Mouse (Mus musculus): ENCODE data around the gene Kdm1a. TPM values are rescaled to one million over a fixed set of nuclear protein-coding genes. Genes with fewer than 3 reads are reported as not detected.

Gene Kdm1a
- total RNA-seq, 1 experiment: 124 TPM

DNA sequence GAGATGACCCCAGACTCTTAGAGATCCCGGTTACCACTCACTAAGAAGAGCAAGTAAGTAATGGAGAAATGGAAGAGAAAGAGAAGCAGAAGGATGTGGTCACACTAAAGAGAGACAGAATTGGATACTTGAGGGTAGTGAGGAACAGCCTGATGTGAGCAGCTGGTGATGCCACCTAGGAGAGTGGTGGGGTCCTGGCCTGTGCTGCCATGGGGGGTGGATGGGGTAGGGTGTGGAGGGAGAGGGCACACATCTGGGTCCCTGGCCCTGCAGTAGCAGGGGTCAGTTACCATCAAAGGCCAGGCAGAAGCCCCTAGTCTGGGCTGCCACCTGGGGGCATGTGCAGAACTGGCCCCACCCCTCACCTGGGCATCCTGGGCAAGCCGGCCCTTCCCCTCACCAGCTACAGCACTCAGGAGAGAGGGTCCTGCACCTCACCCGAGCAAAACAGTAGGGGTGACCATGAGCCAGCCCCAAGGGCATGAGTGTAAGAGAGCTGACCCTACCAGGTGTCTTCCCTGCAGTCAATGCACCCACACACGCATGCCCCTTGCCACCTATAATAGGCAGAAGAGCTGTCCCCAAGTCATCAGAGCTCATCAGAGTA lies 15.2 kb downstream of the Kdm1a start:
- in situ Hi-C loops (cut with MboI; ENCODE audit: low sequenced_read_pairs in 2 of 2, unreplicated experiment in 2 of 2): no loop called here
- no peak for TF ChIP-seq ZNF384 (IDR thresholded peaks at IDR 0.05; ENCODE audit: low read depth, low read length)
- no peak for TF ChIP-seq MAFK (IDR thresholded peaks at IDR 0.05; ENCODE audit: insufficient read depth, low read depth, low read length)
- TF ChIP-seq CHD2 (IDR thresholded peaks at IDR 0.05; ENCODE audit: low read depth, low read length): no peak
- no peak for TF ChIP-seq ZC3H11A (IDR thresholded peaks at IDR 0.05; ENCODE audit: borderline replicate concordance, low read depth, low read length)
- no peak for TF ChIP-seq HCFC1 (IDR thresholded peaks at IDR 0.05; ENCODE audit: borderline replicate concordance, insufficient read depth, low read length)
- no peak for DNase-seq (ENCODE audit: low read depth, low spot score)
- Histone ChIP-seq H3K9ac (ENCODE audit: insufficient read depth, low read depth, low read length, poor library complexity, severe bottlenecking) (no peak overlapping the region), H3K9me3 (ENCODE audit: control insufficient read depth, insufficient read depth, low read depth, low read length) (no peaks in the 10 kb centered on the region), H3K4me3 (ENCODE audit: insufficient read depth in 1 of 2, low read depth in 1 of 2, low read length in 2 of 2, poor library complexity in 1 of 2, severe bottlenecking in 1 of 2) (no peak overlapping the region), H3K27ac (ENCODE audit: insufficient read depth, low read depth, low read length, poor library complexity, severe bottlenecking) (no peak overlapping the region), H3K4me1 (ENCODE audit: control insufficient read depth in 2 of 2, insufficient read depth in 2 of 2, low read length in 2 of 2, poor library complexity in 1 of 2) (peaks cover 11 to 23% of the 10 kb centered on the region in 2 experiments; a peak in 3 of 4 replicates), H3K36me3 (ENCODE audit: control insufficient read depth, insufficient read depth, low read length, poor library complexity, severe bottlenecking) (peaks cover 5% of the 10 kb centered on the region)

DNA sequence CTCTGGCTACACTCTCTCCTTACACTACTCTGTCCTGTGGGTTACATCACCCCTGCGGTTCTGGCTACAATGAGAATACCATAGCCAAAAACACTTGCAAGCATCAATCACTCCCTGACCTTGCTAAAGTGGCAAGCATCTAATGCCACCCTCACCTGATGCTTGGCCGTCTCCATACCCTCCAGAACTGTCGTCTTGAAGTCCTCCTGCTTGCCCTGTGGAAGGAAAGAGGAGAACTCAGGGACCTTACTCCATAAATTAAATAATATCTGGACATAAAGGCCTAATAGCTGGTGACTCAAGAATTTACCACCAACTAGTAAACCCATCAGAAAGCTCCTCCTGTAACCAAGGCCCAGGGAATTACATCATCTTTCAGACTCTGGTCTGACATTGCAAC lies 20.6 kb downstream of the Kdm1a start:
- H3K9ac ChIP-seq (ENCODE audit: insufficient read depth, low read depth, low read length, poor library complexity, severe bottlenecking): no peak overlapping the region
- no peaks in the 10 kb centered on the region for H3K9me3 ChIP-seq (ENCODE audit: control insufficient read depth, insufficient read depth, low read depth, low read length)
- peaks cover 2% of the 10 kb centered on the region; the same call in 1 of the 2 replicates for H3K36me3 ChIP-seq (ENCODE audit: control insufficient read depth, insufficient read depth, low read length, poor library complexity, severe bottlenecking)
- H3K27ac ChIP-seq (ENCODE audit: insufficient read depth, low read depth, low read length, poor library complexity, severe bottlenecking): no peak overlapping the region
- no peak overlapping the region for H3K4me3 ChIP-seq (ENCODE audit: insufficient read depth in 1 of 2, low read depth in 1 of 2, low read length in 2 of 2, poor library complexity in 1 of 2, severe bottlenecking in 1 of 2)
- H3K4me1 ChIP-seq (ENCODE audit: control insufficient read depth in 2 of 2, insufficient read depth in 2 of 2, low read length in 2 of 2, poor library complexity in 1 of 2): peaks cover 4 to 8% of the 10 kb centered on the region in 2 experiments; a peak in 2 of 4 replicates
- DNase-seq (ENCODE audit: low read depth, low spot score): no peak
- no peak for TF ChIP-seq ZNF384 (IDR thresholded peaks at IDR 0.05; ENCODE audit: low read depth, low read length)
- TF ChIP-seq ZC3H11A (IDR thresholded peaks at IDR 0.05; ENCODE audit: borderline replicate concordance, low read depth, low read length): no peak
- TF ChIP-seq MAFK (IDR thresholded peaks at IDR 0.05; ENCODE audit: insufficient read depth, low read depth, low read length): no peak
- no peak for TF ChIP-seq CHD2 (IDR thresholded peaks at IDR 0.05; ENCODE audit: low read depth, low read length)
- no peak for TF ChIP-seq HCFC1 (IDR thresholded peaks at IDR 0.05; ENCODE audit: borderline replicate concordance, insufficient read depth, low read length)
- in situ Hi-C loops (cut with MboI; ENCODE audit: low sequenced_read_pairs in 2 of 2, unreplicated experiment in 2 of 2): no loop called here

DNA sequence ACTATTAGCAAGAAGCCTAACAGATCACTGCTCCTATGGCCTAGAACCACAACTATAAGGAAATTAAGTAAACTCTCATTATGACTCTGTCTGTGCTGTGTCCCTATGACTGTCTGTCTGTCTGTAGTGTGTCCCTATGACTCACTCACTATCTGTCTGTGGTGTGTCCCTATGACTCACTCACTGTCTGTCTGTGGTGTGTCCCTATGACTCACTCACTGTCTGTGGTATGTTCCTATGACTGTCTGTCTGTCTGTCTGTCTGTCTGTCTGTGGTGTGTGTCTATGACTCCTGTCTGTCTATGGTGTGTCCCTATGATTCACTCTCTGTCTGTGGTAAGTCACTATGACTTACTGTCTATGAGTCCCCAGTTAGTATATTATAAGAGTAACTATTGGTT lies 32.5 kb downstream of the Kdm1a start:
- TF ChIP-seq CHD2 (IDR thresholded peaks at IDR 0.05; ENCODE audit: low read depth, low read length) (no peak), ZC3H11A (IDR thresholded peaks at IDR 0.05; ENCODE audit: borderline replicate concordance, low read depth, low read length) (no peak), HCFC1 (IDR thresholded peaks at IDR 0.05; ENCODE audit: borderline replicate concordance, insufficient read depth, low read length) (no peak), ZNF384 (IDR thresholded peaks at IDR 0.05; ENCODE audit: low read depth, low read length) (no peak), MAFK (IDR thresholded peaks at IDR 0.05; ENCODE audit: insufficient read depth, low read depth, low read length) (no peak)
- no peak for DNase-seq (ENCODE audit: low read depth, low spot score)
- peaks cover 21% of the 10 kb centered on the region for H3K36me3 ChIP-seq (ENCODE audit: control insufficient read depth, insufficient read depth, low read length, poor library complexity, severe bottlenecking)
- in situ Hi-C loops (cut with MboI; ENCODE audit: low sequenced_read_pairs in 2 of 2, unreplicated experiment in 2 of 2): no loop called here
- H3K4me1 ChIP-seq (ENCODE audit: control insufficient read depth in 2 of 2, insufficient read depth in 2 of 2, low read length in 2 of 2, poor library complexity in 1 of 2): peaks cover 0 to 6% of the 10 kb centered on the region in 2 experiments; a peak in 3 of 4 replicates
- H3K27ac ChIP-seq (ENCODE audit: insufficient read depth, low read depth, low read length, poor library complexity, severe bottlenecking): no peak overlapping the region
- no peak overlapping the region for H3K4me3 ChIP-seq (ENCODE audit: insufficient read depth in 1 of 2, low read depth in 1 of 2, low read length in 2 of 2, poor library complexity in 1 of 2, severe bottlenecking in 1 of 2)
- H3K9me3 ChIP-seq (ENCODE audit: control insufficient read depth, insufficient read depth, low read depth, low read length): no peaks in the 10 kb centered on the region
- H3K9ac ChIP-seq (ENCODE audit: insufficient read depth, low read depth, low read length, poor library complexity, severe bottlenecking): no peak overlapping the region

DNA sequence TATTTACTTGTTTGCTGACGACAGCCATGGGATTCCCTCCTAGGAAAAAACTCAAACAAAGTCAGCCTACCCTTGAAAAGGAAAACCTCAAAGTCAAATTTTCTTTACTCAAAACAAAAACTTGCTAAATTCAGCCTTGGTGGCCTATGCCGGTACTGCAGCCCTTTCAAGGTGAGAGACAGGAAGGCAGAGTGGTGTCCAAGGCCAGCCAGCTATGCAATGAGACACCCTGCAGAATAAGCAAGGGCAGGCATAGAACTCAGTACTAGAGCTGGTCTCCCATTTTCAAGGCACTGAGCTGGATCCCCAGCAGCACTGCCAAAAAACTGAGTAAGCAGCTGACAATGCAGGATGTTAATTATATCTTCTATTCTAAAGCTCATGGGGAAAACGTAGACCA lies 33.9 kb downstream of the Kdm1a start:
- H3K4me1 ChIP-seq (ENCODE audit: control insufficient read depth in 2 of 2, insufficient read depth in 2 of 2, low read length in 2 of 2, poor library complexity in 1 of 2): peaks cover 2 to 6% of the 10 kb centered on the region in 2 experiments; a peak in 3 of 4 replicates
- H3K4me3 ChIP-seq (ENCODE audit: insufficient read depth in 1 of 2, low read depth in 1 of 2, low read length in 2 of 2, poor library complexity in 1 of 2, severe bottlenecking in 1 of 2): no peak overlapping the region
- H3K9me3 ChIP-seq (ENCODE audit: control insufficient read depth, insufficient read depth, low read depth, low read length): no peaks in the 10 kb centered on the region
- no peak for TF ChIP-seq ZC3H11A (IDR thresholded peaks at IDR 0.05; ENCODE audit: borderline replicate concordance, low read depth, low read length)
- no peak for TF ChIP-seq CHD2 (IDR thresholded peaks at IDR 0.05; ENCODE audit: low read depth, low read length)
- no peak for TF ChIP-seq MAFK (IDR thresholded peaks at IDR 0.05; ENCODE audit: insufficient read depth, low read depth, low read length)
- no peak for TF ChIP-seq ZNF384 (IDR thresholded peaks at IDR 0.05; ENCODE audit: low read depth, low read length)
- TF ChIP-seq HCFC1 (IDR thresholded peaks at IDR 0.05; ENCODE audit: borderline replicate concordance, insufficient read depth, low read length): no peak
- peak; percentile 19 for DNase-seq (ENCODE audit: low read depth, low spot score)
- no peak overlapping the region for H3K9ac ChIP-seq (ENCODE audit: insufficient read depth, low read depth, low read length, poor library complexity, severe bottlenecking)
- H3K27ac ChIP-seq (ENCODE audit: insufficient read depth, low read depth, low read length, poor library complexity, severe bottlenecking): no peak overlapping the region
- in situ Hi-C loops (cut with MboI; ENCODE audit: low sequenced_read_pairs in 2 of 2, unreplicated experiment in 2 of 2): no loop called here
- H3K36me3 ChIP-seq (ENCODE audit: control insufficient read depth, insufficient read depth, low read length, poor library complexity, severe bottlenecking): peaks cover 22% of the 10 kb centered on the region

Measured in ES-E14 (cell line).